Mouse (Mus musculus) bone marrow macrophage, adult 2 months (primary cell): ENCODE data around the gene Cox6a1.

ENCODE experiments used
- CTCF ChIP-seq: IDR thresholded peaks from 2 replicates; pipeline ENCODE4 v1.5.1; 2012; ENCODE audit warnings: low read depth, mild to moderate bottlenecking, low read length, moderate library complexity
- POLR2A ChIP-seq: IDR thresholded peaks from 2 replicates; pipeline ENCODE4 v1.6.1; 2012; ENCODE audit warnings: mild to moderate bottlenecking, low read depth, low read length, borderline replicate concordance

DNA sequence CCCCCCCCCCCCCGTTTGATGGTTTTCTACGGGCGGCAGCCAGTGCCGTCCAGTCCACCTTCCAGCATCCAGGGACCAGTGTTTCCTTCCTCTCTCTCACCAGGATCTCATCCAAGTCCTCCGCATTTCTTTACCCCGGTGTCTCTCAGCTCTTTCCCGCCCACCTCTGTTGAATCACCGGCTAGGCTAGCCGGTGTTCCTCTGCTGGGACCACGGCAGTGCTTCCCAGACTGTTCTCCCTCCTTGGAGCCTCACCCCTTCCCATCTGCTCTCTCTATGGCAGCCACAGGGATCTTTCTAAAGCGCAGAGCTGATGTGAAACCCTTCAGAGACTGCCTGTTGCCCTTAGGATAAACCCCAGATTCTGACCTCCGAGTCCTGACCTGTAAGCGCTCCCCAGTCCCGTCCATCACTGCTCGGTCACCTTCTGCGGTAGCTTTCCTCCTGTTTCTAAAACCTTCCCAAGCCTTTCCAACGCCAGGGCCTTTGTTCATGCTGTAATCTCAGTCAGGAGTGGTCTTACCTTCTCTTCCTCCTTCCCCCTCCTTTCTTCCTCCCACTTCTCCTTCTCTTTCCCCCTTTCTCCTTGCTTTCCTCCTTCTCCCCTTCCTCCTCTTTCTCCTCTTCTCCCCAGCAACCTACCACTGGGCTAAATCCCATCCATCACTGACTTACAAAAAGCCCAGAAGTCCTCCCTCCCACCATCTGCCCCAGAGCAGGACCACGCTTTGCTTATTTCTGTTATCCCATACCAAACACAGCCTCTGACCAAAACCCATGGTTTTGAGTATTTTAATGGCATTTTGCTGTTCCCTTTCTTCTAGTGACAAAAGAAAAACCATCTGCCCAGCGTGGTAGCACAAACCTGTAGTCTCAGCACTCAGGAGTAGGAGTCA, 14.3 kb upstream of the Cox6a1 start:
- no peak for TF ChIP-seq CTCF
- TF ChIP-seq POLR2A, result no peak
